Mouse (Mus musculus): Measurements from ENCODE around the gene Mgll. TPM values are rescaled to one million over a fixed set of nuclear protein-coding genes. Genes with fewer than 3 reads are reported as not detected.

Mgll gene
- polyA plus RNA-seq, 1 experiment from 2014 or later = 82.6 TPM

DNA sequence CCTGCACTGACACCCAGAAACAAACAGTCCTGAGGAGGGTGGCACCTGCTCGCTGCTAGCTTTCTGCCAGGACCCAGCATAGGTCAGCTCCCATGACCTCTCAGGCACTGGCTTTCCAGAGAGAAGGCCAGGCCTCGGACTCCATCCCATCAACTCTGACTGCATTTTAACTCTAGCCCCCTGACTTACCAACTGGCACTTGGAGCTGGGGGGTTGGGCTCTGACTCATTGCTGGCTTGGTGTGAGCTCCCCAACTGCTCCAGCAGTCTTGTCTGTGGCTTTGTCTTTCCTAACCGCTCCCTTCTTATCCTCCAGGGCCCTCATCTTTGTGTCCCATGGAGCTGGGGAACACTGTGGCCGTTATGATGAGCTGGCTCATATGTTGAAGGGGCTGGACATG, 40.1 kb downstream of the Mgll start:
- Histone ChIP-seq H3K4me3 (ENCODE audit: inconsistent target) (no peak overlapping the region), H3K36me3 (ENCODE audit: inconsistent target) (no peaks in the 10 kb centered on the region), H3K27ac (no peak overlapping the region), H3K79me2 (ENCODE audit: inconsistent target) (no peaks in the 10 kb centered on the region)
- WGBS (ENCODE audit: missing documents) = 92% methylated on average over 4 of the region's 4 CpGs

DNA sequence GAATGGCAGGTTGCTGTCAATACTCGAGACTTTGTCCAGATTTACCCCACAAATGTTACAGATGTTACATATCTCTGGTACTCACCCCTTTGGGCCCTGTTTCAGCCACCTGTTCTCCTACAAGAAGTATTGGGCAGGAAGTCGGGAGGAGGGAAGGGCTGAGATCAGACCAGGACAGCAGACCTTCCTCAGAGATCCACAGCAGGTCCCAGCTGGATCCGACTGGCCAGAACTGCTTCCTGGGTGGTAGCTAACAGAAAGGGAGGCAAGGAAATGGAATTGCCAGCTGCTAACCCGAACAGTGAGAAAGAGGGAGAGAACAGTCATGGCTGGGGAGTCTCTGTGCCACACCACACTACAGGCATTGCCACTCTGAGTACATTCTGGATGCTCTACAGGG, 43.5 kb downstream of the Mgll start:
- no peaks in the 10 kb centered on the region for H3K36me3 ChIP-seq (ENCODE audit: inconsistent target)
- no peak overlapping the region for H3K27ac ChIP-seq
- H3K79me2 ChIP-seq (ENCODE audit: inconsistent target) = no peaks in the 10 kb centered on the region
- H3K4me3 ChIP-seq (ENCODE audit: inconsistent target) = no peak overlapping the region
- WGBS (ENCODE audit: missing documents) = 76% methylated on average over 4 of the region's 4 CpGs

DNA sequence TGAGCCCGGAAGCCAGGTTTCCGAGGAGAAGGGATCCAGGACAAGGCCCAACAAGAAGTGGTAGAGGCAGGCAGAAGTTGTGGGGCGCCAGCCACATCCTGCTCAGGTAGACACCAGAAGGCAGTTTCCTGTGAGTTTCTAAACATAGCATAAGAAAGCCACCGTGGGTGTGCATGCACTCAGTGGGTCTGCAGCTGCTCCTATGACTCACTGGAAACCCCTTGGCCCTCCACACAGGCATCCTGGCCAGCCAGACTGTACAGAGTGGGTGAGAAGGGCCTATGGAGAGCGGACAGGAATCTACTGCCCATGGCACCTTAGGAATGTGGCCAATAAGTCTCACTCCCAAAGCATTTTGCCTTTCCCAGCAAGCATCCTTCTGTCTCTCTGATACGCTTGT, 45.5 kb downstream of the Mgll start:
- H3K36me3 ChIP-seq (ENCODE audit: inconsistent target) = no peaks in the 10 kb centered on the region
- WGBS (ENCODE audit: missing documents) = 46% methylated on average over 6 of the region's 6 CpGs

DNA sequence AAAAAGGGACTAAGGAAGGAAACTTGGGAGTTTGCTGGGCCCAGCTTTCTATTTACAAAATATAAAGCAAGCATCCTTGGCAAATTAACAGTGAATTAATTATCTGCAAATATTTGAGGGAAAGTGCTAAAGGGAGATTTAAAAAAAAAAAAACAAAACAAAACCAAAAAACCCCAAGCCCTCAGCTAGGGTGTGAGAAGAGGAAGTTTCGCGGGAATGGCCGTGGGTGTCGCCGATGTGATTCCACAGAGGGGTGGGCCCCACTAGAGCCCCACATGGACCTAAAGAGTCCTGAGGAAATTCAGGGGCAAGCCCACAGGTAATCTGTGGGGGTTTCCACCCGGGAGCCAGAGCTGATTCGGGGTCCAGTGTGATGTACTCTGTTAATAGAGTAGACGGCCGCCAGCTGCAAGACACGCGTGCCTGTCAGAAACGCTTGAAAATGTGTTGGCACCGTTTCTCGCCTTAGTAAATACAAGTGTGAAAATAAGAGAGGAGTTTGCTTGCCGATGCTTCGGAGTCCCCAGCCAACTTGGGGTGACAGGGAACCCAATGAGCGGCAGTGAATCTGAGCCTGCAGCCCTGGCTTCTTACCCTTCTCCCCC, 46.2 kb downstream of the Mgll start:
- no peak overlapping the region for H3K27ac ChIP-seq
- H3K4me3 ChIP-seq (ENCODE audit: inconsistent target) = no peak overlapping the region
- no peaks in the 10 kb centered on the region for H3K36me3 ChIP-seq (ENCODE audit: inconsistent target)
- H3K79me2 ChIP-seq (ENCODE audit: inconsistent target) = no peaks in the 10 kb centered on the region
- 30% methylated on average over 17 of the region's 17 CpGs for WGBS (ENCODE audit: missing documents)

More for the DNA sequence above, 45.5 kb downstream of the Mgll start:
- Histone ChIP-seq H3K27ac (no peak overlapping the region), H3K4me3 (ENCODE audit: inconsistent target) (no peak overlapping the region), H3K79me2 (ENCODE audit: inconsistent target) (no peaks in the 10 kb centered on the region)

DNA sequence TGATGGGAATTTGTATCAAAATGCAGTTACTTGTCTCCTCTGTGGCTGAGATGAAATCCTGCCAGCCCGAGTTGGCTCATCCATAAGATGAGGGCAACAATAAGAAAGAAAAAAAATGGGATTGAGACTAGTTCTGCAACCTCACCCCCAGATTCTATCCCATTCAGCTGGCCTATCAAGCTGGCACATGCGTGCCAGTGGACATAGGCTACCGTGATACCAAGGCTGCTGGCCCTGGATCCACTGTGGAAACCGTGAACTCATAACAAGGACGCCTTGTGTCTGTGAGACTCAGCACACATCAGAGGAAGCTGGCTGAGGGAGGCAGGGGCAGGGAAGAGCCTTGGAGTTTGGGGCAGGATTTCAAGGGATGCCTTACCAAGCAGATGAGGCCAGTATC, 46.8 kb downstream of the Mgll start:
- H3K36me3 ChIP-seq (ENCODE audit: inconsistent target) = no peaks in the 10 kb centered on the region
- WGBS (ENCODE audit: missing documents) = 93% methylated on average over 5 of the region's 5 CpGs
- no peak overlapping the region for H3K27ac ChIP-seq

DNA sequence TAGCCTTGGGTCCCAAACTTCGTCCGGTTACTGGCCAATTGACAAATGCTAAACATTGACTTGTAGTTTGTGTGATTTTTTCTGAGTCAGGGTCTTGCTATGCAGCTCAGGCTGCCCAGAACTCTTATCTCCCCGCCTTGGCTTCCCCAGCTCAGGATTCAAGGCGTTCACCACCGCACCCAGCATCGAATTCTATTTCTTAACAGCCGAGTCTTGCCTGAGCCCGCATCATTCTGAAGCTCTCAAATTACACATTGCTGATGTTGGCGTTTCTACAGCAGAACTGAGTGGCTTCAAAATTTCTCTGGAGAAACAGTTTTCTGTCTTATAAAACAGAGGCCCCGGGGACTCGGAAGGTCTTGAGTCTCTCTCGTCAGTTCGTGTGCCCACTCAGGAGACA, 47.8 kb downstream of the Mgll start:
- Histone ChIP-seq H3K36me3 (ENCODE audit: inconsistent target) (no peaks in the 10 kb centered on the region), H3K79me2 (ENCODE audit: inconsistent target) (no peaks in the 10 kb centered on the region), H3K27ac (no peak overlapping the region), H3K4me3 (ENCODE audit: inconsistent target) (no peak overlapping the region)
- WGBS (ENCODE audit: missing documents) = 94% methylated on average over 13 of the region's 13 CpGs

More for the DNA sequence above, 46.8 kb downstream of the Mgll start:
- Histone ChIP-seq H3K4me3 (ENCODE audit: inconsistent target) (no peak overlapping the region), H3K79me2 (ENCODE audit: inconsistent target) (no peaks in the 10 kb centered on the region)

DNA sequence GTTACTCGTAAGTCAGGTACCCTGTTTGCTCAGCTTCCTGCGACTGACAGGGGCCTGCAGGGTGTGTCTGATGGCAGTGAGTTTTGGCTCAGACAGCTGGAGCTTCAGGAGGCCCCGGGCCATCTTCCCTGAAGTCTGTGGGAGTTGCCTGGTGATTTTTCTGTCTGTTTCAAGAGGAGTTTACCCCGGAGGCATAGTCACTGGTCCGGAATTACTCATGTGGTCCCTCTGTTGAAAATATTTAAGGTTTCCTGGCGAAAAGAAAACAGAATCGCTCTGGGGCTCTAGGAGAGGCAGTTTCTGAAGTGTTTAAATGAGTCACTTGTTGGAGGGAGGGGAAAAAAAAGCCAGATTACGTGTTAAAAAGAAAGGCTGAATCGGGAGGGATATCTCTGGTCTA, 49.8 kb downstream of the Mgll start:
- H3K27ac ChIP-seq = no peak overlapping the region
- H3K4me3 ChIP-seq (ENCODE audit: inconsistent target) = no peak overlapping the region
- no peaks in the 10 kb centered on the region for H3K79me2 ChIP-seq (ENCODE audit: inconsistent target)
- WGBS (ENCODE audit: missing documents) = 89% methylated on average over 9 of the region's 9 CpGs
- H3K36me3 ChIP-seq (ENCODE audit: inconsistent target) = no peaks in the 10 kb centered on the region

DNA sequence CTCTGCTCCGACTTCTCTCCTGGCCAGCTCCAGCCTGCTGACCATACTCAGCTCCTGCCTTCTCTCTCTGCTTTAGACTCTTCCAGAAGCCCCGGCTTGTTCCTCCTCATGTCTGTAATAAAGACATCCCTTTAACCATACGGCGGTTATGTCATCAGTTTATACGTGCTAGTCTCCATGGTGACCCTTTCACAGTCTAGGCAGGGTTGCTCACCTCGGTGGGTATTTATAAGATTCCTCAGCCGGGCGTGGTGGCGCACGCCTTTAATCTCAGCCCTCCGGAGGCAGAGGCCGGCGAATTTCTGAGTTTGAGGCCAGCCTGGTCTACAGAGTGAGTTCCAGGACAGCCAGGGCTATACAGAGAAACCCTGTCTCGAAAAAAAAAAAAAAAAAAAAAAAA, 51.1 kb downstream of the Mgll start:
- Histone ChIP-seq H3K27ac (no peak overlapping the region), H3K36me3 (ENCODE audit: inconsistent target) (no peaks in the 10 kb centered on the region), H3K4me3 (ENCODE audit: inconsistent target) (no peak overlapping the region), H3K79me2 (ENCODE audit: inconsistent target) (no peaks in the 10 kb centered on the region)
- 94% methylated on average over 12 of the region's 14 CpGs for WGBS (ENCODE audit: missing documents)

DNA sequence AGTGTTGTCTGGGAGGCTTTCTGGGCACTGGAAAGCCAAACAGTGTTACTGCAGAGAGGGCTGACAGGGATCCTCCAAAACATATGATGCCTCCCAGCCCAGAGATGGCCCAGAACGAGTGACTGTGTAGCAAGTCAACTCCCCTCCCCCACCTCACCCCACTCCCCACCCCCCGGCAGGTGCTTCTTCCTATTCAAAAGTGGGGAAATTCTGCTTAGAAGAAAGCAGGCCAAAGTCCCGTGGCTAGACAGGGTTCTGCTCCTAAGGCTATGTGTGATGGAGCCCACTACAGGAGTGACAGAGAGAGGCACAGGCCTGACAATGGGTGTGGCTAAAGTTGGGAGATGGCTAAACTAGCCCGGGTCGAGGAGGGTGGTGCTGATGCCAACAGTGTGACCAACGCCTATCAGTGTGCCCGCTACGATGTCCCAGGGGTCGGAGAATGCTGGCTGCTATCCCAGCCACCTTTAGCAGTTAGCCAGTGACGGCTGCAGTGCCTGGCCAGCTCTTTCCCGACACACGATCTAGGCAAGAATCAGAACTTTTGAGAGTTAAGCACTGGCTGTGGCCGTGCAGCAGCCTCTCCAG, 52.2 kb downstream of the Mgll start:
- no peak overlapping the region for H3K4me3 ChIP-seq (ENCODE audit: inconsistent target)
- no peak overlapping the region for H3K27ac ChIP-seq
- 84% methylated on average over 12 of the region's 13 CpGs for WGBS (ENCODE audit: missing documents)
- H3K36me3 ChIP-seq (ENCODE audit: inconsistent target) = no peaks in the 10 kb centered on the region
- no peaks in the 10 kb centered on the region for H3K79me2 ChIP-seq (ENCODE audit: inconsistent target)

DNA sequence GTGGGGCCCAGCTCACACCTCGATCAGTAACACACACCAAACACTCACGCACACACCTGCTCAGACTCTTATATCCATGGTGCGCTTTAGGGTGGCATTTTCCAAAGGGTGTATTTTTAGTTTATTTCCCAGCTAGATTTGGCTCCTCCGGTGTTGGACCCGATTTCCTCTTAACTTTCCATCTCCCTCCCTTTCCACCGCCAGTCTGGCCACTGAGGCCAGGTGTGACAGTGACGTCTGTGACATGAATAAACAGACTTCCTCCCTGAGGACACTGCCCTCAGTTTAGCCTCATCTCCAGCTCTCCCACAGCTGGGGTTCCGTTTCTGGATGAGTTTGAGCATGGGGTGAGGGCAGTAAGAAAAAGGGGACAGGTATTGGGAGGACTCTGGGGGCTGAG, 52.8 kb downstream of the Mgll start:
- no peaks in the 10 kb centered on the region for H3K79me2 ChIP-seq (ENCODE audit: inconsistent target)
- no peaks in the 10 kb centered on the region for H3K36me3 ChIP-seq (ENCODE audit: inconsistent target)
- no peak overlapping the region for H3K27ac ChIP-seq
- no peak overlapping the region for H3K4me3 ChIP-seq (ENCODE audit: inconsistent target)
- 88% methylated on average over 8 of the region's 8 CpGs for WGBS (ENCODE audit: missing documents)

DNA sequence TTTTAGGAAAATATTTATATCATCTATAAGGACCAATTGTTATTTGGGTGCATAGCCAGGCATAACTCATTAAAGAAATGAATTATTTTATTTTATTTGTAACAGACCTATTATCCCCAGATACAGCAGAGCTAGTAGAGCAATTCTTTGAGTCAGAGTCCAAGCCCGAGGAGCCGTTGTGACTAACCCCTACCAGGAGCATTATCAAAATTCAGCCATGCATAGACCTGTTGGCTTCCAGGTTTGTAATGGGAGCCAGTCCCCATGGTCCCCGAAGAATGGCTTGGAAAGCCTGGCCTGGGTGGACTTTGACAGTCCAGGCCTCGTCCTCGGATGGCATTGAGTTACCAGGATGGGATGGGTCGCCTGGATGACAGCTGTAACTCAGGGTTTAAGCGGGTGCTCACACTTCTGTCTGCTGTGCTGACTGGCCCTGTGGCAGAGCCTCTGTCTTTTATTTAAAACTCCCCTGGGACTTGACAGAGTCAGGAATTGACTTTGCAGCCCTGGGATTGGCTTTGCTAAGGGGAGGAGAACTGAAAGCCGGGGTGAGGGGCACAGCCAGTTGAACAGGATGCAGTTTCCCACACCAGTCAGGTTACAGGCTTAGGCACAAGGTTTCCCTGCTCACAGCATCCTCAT, 54.0 kb downstream of the Mgll start:
- Histone ChIP-seq H3K4me3 (ENCODE audit: inconsistent target) (no peak overlapping the region), H3K79me2 (ENCODE audit: inconsistent target) (no peaks in the 10 kb centered on the region), H3K27ac (no peak overlapping the region), H3K36me3 (ENCODE audit: inconsistent target) (no peaks in the 10 kb centered on the region)
- 88% methylated on average over 8 of the region's 8 CpGs for WGBS (ENCODE audit: missing documents)

DNA sequence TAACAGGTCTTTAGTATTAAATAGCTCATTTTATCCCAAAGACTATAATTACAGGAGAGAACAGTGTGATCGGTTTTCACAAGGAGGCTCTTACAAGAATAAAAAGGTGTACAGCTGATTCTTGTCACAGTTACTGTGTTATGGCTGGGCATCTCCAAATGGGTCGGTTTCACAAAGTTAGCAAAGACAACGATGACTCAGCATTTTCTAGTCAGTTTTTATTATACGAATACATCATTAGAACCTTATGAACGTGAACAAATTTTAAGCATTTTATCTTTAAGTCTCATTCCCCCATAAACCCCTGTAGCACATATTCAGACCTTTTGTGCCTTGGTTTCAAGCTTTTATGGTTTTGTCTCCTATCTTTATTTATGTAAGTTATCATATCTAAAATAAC, 55.5 kb downstream of the Mgll start:
- 70% methylated on average over 5 of the region's 5 CpGs for WGBS (ENCODE audit: missing documents)

DNA sequence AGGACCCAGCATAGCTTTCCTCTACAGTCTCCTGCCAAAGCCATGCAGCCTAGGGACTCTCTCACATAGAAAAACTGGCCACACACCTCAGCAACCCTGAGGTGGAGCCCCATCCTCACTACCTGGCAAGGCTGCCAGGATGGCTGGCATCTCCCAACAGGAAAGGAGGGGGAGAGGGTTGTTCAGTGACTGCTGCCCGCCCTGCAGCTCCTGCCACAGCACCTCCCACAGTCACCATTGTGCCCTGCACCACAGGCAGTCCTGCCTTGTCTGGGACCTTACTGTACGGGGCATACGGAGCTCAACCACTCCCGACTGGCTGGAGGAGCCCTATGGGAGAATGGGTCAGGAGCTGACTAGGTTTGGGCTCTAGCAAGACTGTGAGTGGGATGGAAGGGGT, 57.7 kb downstream of the Mgll start:
- Histone ChIP-seq H3K27ac (no peak overlapping the region), H3K79me2 (ENCODE audit: inconsistent target) (no peaks in the 10 kb centered on the region), H3K36me3 (ENCODE audit: inconsistent target) (no peaks in the 10 kb centered on the region), H3K4me3 (ENCODE audit: inconsistent target) (no peak overlapping the region)
- WGBS (ENCODE audit: missing documents) = 98% methylated on average over 4 of the region's 4 CpGs

More for the DNA sequence above, 55.5 kb downstream of the Mgll start:
- Histone ChIP-seq H3K79me2 (ENCODE audit: inconsistent target) (no peaks in the 10 kb centered on the region), H3K36me3 (ENCODE audit: inconsistent target) (no peaks in the 10 kb centered on the region), H3K4me3 (ENCODE audit: inconsistent target) (no peak overlapping the region), H3K27ac (no peak overlapping the region)

DNA sequence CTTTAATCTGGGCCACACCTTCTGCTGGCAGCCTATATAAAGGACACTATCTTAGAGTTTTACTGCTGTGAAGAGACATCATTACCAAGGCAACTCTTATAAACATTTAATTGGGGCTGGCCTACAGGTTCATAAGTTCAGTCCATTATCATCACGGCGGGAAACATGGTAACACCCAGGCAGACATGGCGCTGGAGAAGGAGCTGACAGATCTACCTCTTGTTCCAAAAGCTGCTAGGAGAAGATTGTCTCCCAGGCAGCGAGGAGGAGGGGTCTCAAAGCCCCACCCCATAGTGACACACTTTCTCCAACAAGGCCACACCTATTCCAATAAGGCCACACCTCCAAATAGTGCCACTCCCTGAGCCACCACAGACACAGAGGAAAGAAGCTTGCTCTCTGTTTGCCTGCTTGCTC, 58.8 kb downstream of the Mgll start:
- WGBS (ENCODE audit: missing documents) = 88% methylated on average over 4 of the region's 4 CpGs
- Histone ChIP-seq H3K36me3 (ENCODE audit: inconsistent target) (no peaks in the 10 kb centered on the region), H3K79me2 (ENCODE audit: inconsistent target) (no peaks in the 10 kb centered on the region), H3K4me3 (ENCODE audit: inconsistent target) (no peak overlapping the region), H3K27ac (no peak overlapping the region)

DNA sequence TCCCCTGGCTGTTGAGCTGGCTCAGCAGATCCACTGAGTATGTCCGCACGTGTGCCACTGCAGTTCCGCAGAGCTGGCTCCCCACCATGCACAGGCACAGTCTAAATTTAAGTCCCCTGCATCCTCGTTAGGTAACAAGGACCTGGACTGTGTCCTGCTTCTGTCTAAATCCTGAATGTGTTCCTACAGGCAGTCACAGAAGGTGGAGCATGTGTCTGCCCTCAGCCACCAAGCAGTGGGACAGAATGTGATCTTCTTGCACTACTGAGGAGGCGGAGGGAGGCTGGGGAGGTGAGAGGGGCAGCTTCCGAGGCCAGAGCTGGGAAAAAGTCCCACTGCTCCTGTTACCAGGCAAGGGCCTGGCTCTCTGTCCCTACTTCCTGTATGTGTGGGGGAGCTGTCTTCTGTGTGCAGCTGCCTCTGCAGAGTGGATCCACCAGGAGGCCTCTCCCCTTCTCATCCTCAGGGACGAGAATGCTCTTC, 60.5 kb downstream of the Mgll start:
- Histone ChIP-seq H3K4me3 (ENCODE audit: inconsistent target) (no peak overlapping the region), H3K79me2 (ENCODE audit: inconsistent target) (no peaks in the 10 kb centered on the region), H3K36me3 (ENCODE audit: inconsistent target) (no peaks in the 10 kb centered on the region), H3K27ac (no peak overlapping the region)
- WGBS (ENCODE audit: missing documents) = 87% methylated on average over 7 of the region's 7 CpGs
